Mouse (Mus musculus) lung, postnatal 0 days (tissue): ENCODE data around the gene Zbtb9. TPM values are rescaled to one million over a fixed set of nuclear protein-coding genes. Genes with fewer than 3 reads are reported as not detected.

Source experiments
- ATAC-seq: fragments of 200-750 bp; cut with Nextera tagmentation; 2 replicates; pipeline ENCODE4 v1.8.0; 2017; ENCODE audit warnings: moderate library complexity
- DNase-seq: peaks from one replicate; pipeline ENCODE4 v3.0.0-alpha.2; 2016; ENCODE audit warnings: low spot score
- H3K27ac ChIP-seq: fragments of 300-500 bp; sonication (generic); 2 replicates; pipeline ENCODE4 v1.5.1; 2014; ENCODE audit warnings: antibody characterized with exemption, mild to moderate bottlenecking, low read length, mixed read lengths
- H3K27me3 ChIP-seq: fragments of 300-500 bp; sonication (generic); replicated peaks from 2 replicates; pipeline ENCODE4 v1.6.1; 2014; ENCODE audit warnings: low read length, mixed read lengths; ENCODE audit not compliant: insufficient read depth
- H3K36me3 ChIP-seq: fragments of 300-500 bp; sonication (generic); 2 replicates; pipeline ENCODE4 v1.6.1; 2014; ENCODE audit warnings: low read length, mixed read lengths; ENCODE audit not compliant: insufficient read depth
- H3K4me1 ChIP-seq: fragments of 300-500 bp; sonication (generic); 2 replicates; pipeline ENCODE4 v1.6.1; 2014; ENCODE audit warnings: antibody characterized with exemption, low read depth, low read length, mixed read lengths; ENCODE audit not compliant: insufficient read depth
- H3K4me2 ChIP-seq: fragments of 300-500 bp; sonication (generic); replicated peaks from 2 replicates; pipeline ENCODE4 v1.6.1; 2014; ENCODE audit warnings: low read depth, mild to moderate bottlenecking, low read length, moderate library complexity, mixed read lengths
- H3K4me3 ChIP-seq: fragments of 300-500 bp; sonication (generic); 2 replicates; pipeline ENCODE4 v1.5.1; 2014; ENCODE audit warnings: low read depth, low read length
- H3K9ac ChIP-seq: fragments of 300-500 bp; sonication (generic); replicated peaks from 2 replicates; pipeline ENCODE4 v1.6.1; 2014; ENCODE audit warnings: low read depth, mild to moderate bottlenecking
- H3K9me3 ChIP-seq: fragments of 300-500 bp; sonication (generic); 2 replicates; pipeline ENCODE4 v1.6.1; 2016; ENCODE audit warnings: low read length, mixed read lengths
- CTCF ChIP-seq: IDR thresholded peaks from 2 replicates; pipeline ENCODE4 v1.5.1; 2016; ENCODE audit warnings: antibody characterized with exemption, mild to moderate bottlenecking
- EP300 ChIP-seq: IDR thresholded peaks from 2 replicates; pipeline ENCODE4 v1.6.1; 2016; ENCODE audit warnings: antibody characterized with exemption, mild to moderate bottlenecking, control low read depth
- WGBS: fragments of 180-500 bp; shearing (Covaris S2); extraction: QIAGEN DNeasy Blood & Tissue Kit; methylation state at CpG from one replicate; pipeline ENCODE4 v1.1.7; 2014; 5-methylcytosine and 5-hydroxymethylcytosine counted together
- microRNA-seq: library from miRNA; unstranded; fragments of <30 nt; microRNA quantifications from one replicate; pipeline ENCODE4, GENCODE M21; 2016
- polyA plus RNA-seq: library from polyadenylated mRNA; unstranded; fragments of >200 nt; fragmentation: Nextera tagmentation; extraction: Ambion mirVana; gene quantifications from 2 replicates; pipeline ENCODE4 v1.2.1, GENCODE M21; 2015

The Zbtb9 gene
- polyA plus RNA-seq, 1 experiment from 2014 or later, result 9.3 TPM

DNA sequence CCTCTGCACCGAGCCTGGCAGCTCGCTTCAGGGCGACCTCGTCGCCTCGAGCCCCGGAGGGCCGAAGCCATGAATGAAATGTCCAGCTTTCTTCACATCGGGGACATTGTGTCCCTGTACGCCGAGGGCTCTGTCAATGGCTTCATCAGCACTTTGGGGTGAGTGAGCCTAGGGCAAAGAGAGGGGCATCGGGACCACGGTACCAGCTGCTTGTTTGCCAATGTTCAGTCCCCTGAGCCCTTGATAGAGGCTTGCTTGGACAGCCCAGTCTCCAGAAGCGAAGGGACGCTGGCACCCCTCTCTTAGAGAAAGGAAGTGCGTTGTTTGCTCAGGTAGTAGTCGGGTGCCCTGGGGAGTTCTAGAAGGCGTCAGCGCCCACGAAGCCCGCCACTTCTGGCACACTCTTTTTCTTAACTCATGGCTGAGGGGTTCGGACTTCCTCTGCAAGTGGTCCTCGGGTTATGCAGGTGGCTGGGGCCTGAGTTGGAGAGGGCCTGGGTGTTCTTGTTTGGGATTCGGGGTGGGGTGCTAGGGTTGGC lies 84.6 kb downstream of the Zbtb9 start:
- H3K9ac ChIP-seq, result peak overlapping the region; percentile 76
- no peaks in the 10 kb centered on the region for H3K36me3 ChIP-seq
- no peaks in the 10 kb centered on the region for H3K9me3 ChIP-seq
- H3K4me1 ChIP-seq, result peaks cover 5% of the 10 kb centered on the region; the same call in 1 of the 2 replicates
- WGBS, result 2% methylated on average over 24 of the region's 24 CpGs
- no peaks in the 10 kb centered on the region for H3K27me3 ChIP-seq
- peak overlapping the region; percentile 65 for H3K4me3 ChIP-seq
- H3K27ac ChIP-seq, result peak overlapping the region; percentile 94
- ATAC-seq, result peak; percentile 58
- no peak for DNase-seq
- no peak for TF ChIP-seq CTCF
- no peak for TF ChIP-seq EP300
- peak overlapping the region; percentile 96 for H3K4me2 ChIP-seq

Small RNAs within 50 kb of the gene (microRNA-seq; reads per million reads assigned to microRNA genes)
- gene Mir3083 (0.73 reads per million), gene Mir6968 (not detected)

Other genes with a start within 250 kb of the Zbtb9 start
- gene Bnip1, start 192.1 kb upstream of the Zbtb9 start, polyA plus RNA-seq, result 22.6 and 23.7 TPM in 2 replicates
- 0.38 and 1.2 TPM in 2 replicates for gene Nkx2-5, start 128.2 kb upstream of the Zbtb9 start, polyA plus RNA-seq
- 0.35 and 0.44 TPM in 2 replicates for gene Kifc5b, start 56.1 kb upstream of the Zbtb9 start, polyA plus RNA-seq
- gene Phf1, start 40.1 kb upstream of the Zbtb9 start, polyA plus RNA-seq, result 15.2 and 16.2 TPM in 2 replicates
- 179 and 180 TPM in 2 replicates for gene Cuta, start 33.6 kb upstream of the Zbtb9 start, polyA plus RNA-seq
- 1.0 and 1.4 TPM in 2 replicates for gene Syngap1, start 31.9 kb upstream of the Zbtb9 start, polyA plus RNA-seq
- gene Bak1, start 55.8 kb downstream of the Zbtb9 start, polyA plus RNA-seq, result 3.8 and 4.0 TPM in 2 replicates
- gene Itpr3, start 84.1 kb downstream of the Zbtb9 start, polyA plus RNA-seq, result 3.6 and 3.9 TPM in 2 replicates
- gene Uqcc2, start 160.7 kb downstream of the Zbtb9 start, polyA plus RNA-seq, result 155 and 176 TPM in 2 replicates
- 0.75 and 0.91 TPM in 2 replicates for gene Ip6k3, start 194.6 kb downstream of the Zbtb9 start, polyA plus RNA-seq
- gene Lemd2, start 231.3 kb downstream of the Zbtb9 start, polyA plus RNA-seq, result 13.2 and 13.9 TPM in 2 replicates